Mouse (Mus musculus) liver, adult 2 months (tissue): ENCODE data around the gene Sox5. TPM values are rescaled to one million over a fixed set of nuclear protein-coding genes. Genes with fewer than 3 reads are reported as not detected.

ENCODE experiments used
- DNase-seq: peaks from one replicate; pipeline ENCODE4 v3.0.0-alpha.2; 2011; ENCODE audit warnings: low read depth, low spot score; ENCODE audit errors: extremely low read depth
- H3K27ac ChIP-seq: fragments of 200-500 bp; replicated peaks from 2 replicates; pipeline ENCODE4 v1.5.1; 2012; ENCODE audit warnings: low read depth, mild to moderate bottlenecking, control low read depth, inconsistent platforms, low read length; ENCODE audit not compliant: insufficient read depth
- H3K27me3 ChIP-seq: fragments of 200-500 bp; 2 replicates; pipeline ENCODE4 v1.6.1; 2012; ENCODE audit warnings: mild to moderate bottlenecking, moderate library complexity, low read length, inconsistent platforms; ENCODE audit not compliant: control insufficient read depth, insufficient read depth
- H3K36me3 ChIP-seq: fragments of 200-500 bp; 2 replicates; pipeline ENCODE4 v1.6.1; 2012; ENCODE audit warnings: low read length, inconsistent platforms; ENCODE audit not compliant: control insufficient read depth, insufficient read depth
- H3K4me1 ChIP-seq: fragments of 200-500 bp; 2 replicates; pipeline ENCODE4 v1.6.1; 2011; ENCODE audit warnings: low read length; ENCODE audit not compliant: control insufficient read depth, insufficient read depth
- H3K4me3 ChIP-seq: fragments of 200-500 bp; 2 replicates; pipeline ENCODE4 v1.5.1; 2011; ENCODE audit warnings: low read depth, mild to moderate bottlenecking, control low read depth, low read length, moderate library complexity; ENCODE audit not compliant: insufficient read depth
- H3K79me2 ChIP-seq: fragments of 200-500 bp; 2 replicates; pipeline ENCODE4 v1.6.1; 2012; ENCODE audit warnings: inconsistent platforms, mild to moderate bottlenecking, low read length, moderate library complexity; ENCODE audit not compliant: control insufficient read depth, insufficient read depth
- H3K9ac ChIP-seq: fragments of 200-500 bp; 2 replicates; pipeline ENCODE4 v1.6.1; 2012; ENCODE audit warnings: low read depth, mild to moderate bottlenecking, control low read depth, inconsistent platforms, low read length
- CTCF ChIP-seq: fragments of 200-500 bp; IDR thresholded peaks from 2 replicates; pipeline ENCODE4 v1.5.1; 2011; ENCODE audit warnings: low read depth, low read length, control low read depth
- POLR2A ChIP-seq: fragments of 200-500 bp; IDR thresholded peaks from 2 replicates; pipeline ENCODE4 v1.6.1; 2011; ENCODE audit warnings: low read length, control low read depth; ENCODE audit not compliant: insufficient read depth; ENCODE audit errors: extremely low read depth
- WGBS: fragments of 180-500 bp; shearing (Covaris S2); methylation state at CpG from one replicate; pipeline ENCODE4 v1.1.7; 2018; 5-methylcytosine and 5-hydroxymethylcytosine counted together
- polyA plus RNA-seq: library from polyadenylated mRNA; depleted of rRNA; stranded (reverse); fragments of >200 nt; gene quantifications from 2 replicates; pipeline ENCODE4 v1.2.3, GENCODE M21; 2012
- total RNA-seq: library from RNA; depleted of rRNA; stranded (reverse); fragments of >200 nt; gene quantifications from 2 replicates; pipeline ENCODE4 v1.2.3, GENCODE M21; 2014

Sox5 gene
- total and polyA plus RNA-seq, 2 experiments = 7.5 to 31.6 TPM

- Histone ChIP-seq H3K27ac (peak overlapping the region; percentile 59), H3K36me3 (no peaks in the 10 kb centered on the region), H3K79me2 (peaks cover 7% of the 10 kb centered on the region; the same call in 1 of the 2 replicates), H3K9ac (peak overlapping the region; percentile 45; the same call in 1 of the 2 replicates), H3K4me1 (peaks cover 10% of the 10 kb centered on the region), H3K27me3 (no peaks in the 10 kb centered on the region), H3K4me3 (peak overlapping the region; percentile 79; the same call in 1 of the 2 replicates)
- WGBS = 13% methylated on average over 12 of the region's 12 CpGs
- no peak for TF ChIP-seq POLR2A
- TF ChIP-seq CTCF = no peak
- DNase-seq = peak; percentile 28
Observed at GRCm38 (mm10) chr6:144779945-144780607, 1.7 kb downstream of the Sox5 start.

- Histone ChIP-seq H3K4me3 (no peak overlapping the region), H3K4me1 (peaks cover 2% of the 10 kb centered on the region; the same call in 1 of the 2 replicates), H3K9ac (no peak overlapping the region), H3K79me2 (peaks cover 13% of the 10 kb centered on the region; the same call in 1 of the 2 replicates), H3K27me3 (no peaks in the 10 kb centered on the region), H3K27ac (no peak overlapping the region), H3K36me3 (no peaks in the 10 kb centered on the region)
- WGBS = 95% methylated on average over 7 of the region's 7 CpGs
- TF ChIP-seq CTCF (no peak), POLR2A (no peak)
- no peak for DNase-seq
Observed at GRCm38 (mm10) chr6:144777356-144778035, 4.3 kb downstream of the Sox5 start.

GRCm38 (mm10) chr6:144773736-144774135, 8.0 kb downstream of the Sox5 start:
- Histone ChIP-seq H3K4me3 (no peak overlapping the region), H3K27ac (no peak overlapping the region), H3K9ac (no peak overlapping the region), H3K79me2 (peaks cover 26% of the 10 kb centered on the region; the same call in 1 of the 2 replicates), H3K4me1 (0 out of 2 replicates have a peak, but pooled peaks cover 2% of the 10 kb centered on the region), H3K36me3 (no peaks in the 10 kb centered on the region), H3K27me3 (no peaks in the 10 kb centered on the region)
- DNase-seq = no peak
- TF ChIP-seq CTCF (no peak), POLR2A (no peak)
- WGBS = 88% methylated on average over 6 of the region's 6 CpGs

- H3K4me3 ChIP-seq = no peak overlapping the region
- H3K79me2 ChIP-seq = peaks cover 26% of the 10 kb centered on the region; the same call in 1 of the 2 replicates
- 0 out of 2 replicates have a peak, but pooled peaks cover 2% of the 10 kb centered on the region for H3K4me1 ChIP-seq
- DNase-seq = no peak
- H3K9ac ChIP-seq = no peak overlapping the region
- no peaks in the 10 kb centered on the region for H3K36me3 ChIP-seq
- no peak overlapping the region for H3K27ac ChIP-seq
- TF ChIP-seq POLR2A = no peak
- no peak for TF ChIP-seq CTCF
- WGBS = 39% methylated on average over 2 of the region's 2 CpGs
- H3K27me3 ChIP-seq = no peaks in the 10 kb centered on the region
Observed at GRCm38 (mm10) chr6:144772985-144773384, 8.8 kb downstream of the Sox5 start.

- peaks cover 29% of the 10 kb centered on the region; the same call in 1 of the 2 replicates for H3K79me2 ChIP-seq
- H3K4me3 ChIP-seq = no peak overlapping the region
- no peak overlapping the region for H3K27ac ChIP-seq
- H3K9ac ChIP-seq = no peak overlapping the region
- no peaks in the 10 kb centered on the region for H3K36me3 ChIP-seq
- no peaks in the 10 kb centered on the region for H3K27me3 ChIP-seq
- DNase-seq = no peak
- H3K4me1 ChIP-seq = 0 out of 2 replicates have a peak, but pooled peaks cover 2% of the 10 kb centered on the region
- TF ChIP-seq POLR2A (no peak), CTCF (no peak)
- 71% methylated on average over 15 of the region's 15 CpGs for WGBS
Observed at GRCm38 (mm10) chr6:144772175-144772918, 9.4 kb downstream of the Sox5 start.
